Mouse (Mus musculus) gastrocnemius, adult 8-10 months (tissue): ENCODE data around the gene Sec16a. TPM values are rescaled to one million over a fixed set of nuclear protein-coding genes. Genes with fewer than 3 reads are reported as not detected.
A peak's percentile ranks its signal among the peaks of the same experiment; 100 is the strongest.

Experiments
- DNase-seq, 2 experiments: peaks; one replicate each; pipeline ENCODE4 v3.0.0; 2022; ENCODE audit warnings: low spot score in 2 of 2
- total RNA-seq, 4 experiments: library from RNA; stranded (reverse); gene quantifications; 2 replicates each; pipeline ENCODE4 v1.2.4; 2022

Sec16a gene
- total RNA-seq, result 10 to 100 TPM; 22.2 to 26.6 (median 24.3) TPM

GRCm38 (mm10) chr2:26444946-26445665, at the start of gene Sec16a:
TSS of gene Sec16a (minus strand) at chr2:26445216.
- DNase-seq, result peak; percentile 100

- no peak for DNase-seq
These were observed 49.4 kb upstream of the Sec16a start for GRCm38 (mm10) chr2:26494396-26494795.

- no peak for DNase-seq
These were observed 48.2 kb upstream of the Sec16a start for GRCm38 (mm10) chr2:26493021-26493781.

- no peak for DNase-seq
These were observed 45.8 kb upstream of the Sec16a start for GRCm38 (mm10) chr2:26490760-26491301.

GRCm38 (mm10) chr2:26488535-26489135, 43.6 kb upstream of the Sec16a start:
- DNase-seq, result no peak

GRCm38 (mm10) chr2:26487322-26488021, 42.5 kb upstream of the Sec16a start:
- no peak for DNase-seq

GRCm38 (mm10) chr2:26486835-26487321, 41.9 kb upstream of the Sec16a start:
- DNase-seq, result no peak

GRCm38 (mm10) chr2:26486264-26486810, 41.3 kb upstream of the Sec16a start:
- DNase-seq, result no peak

GRCm38 (mm10) chr2:26485710-26486109, 40.7 kb upstream of the Sec16a start:
- DNase-seq, result no peak

GRCm38 (mm10) chr2:26485278-26485677, 40.3 kb upstream of the Sec16a start:
- DNase-seq, result no peak

GRCm38 (mm10) chr2:26484169-26484568, 39.2 kb upstream of the Sec16a start:
- DNase-seq, result no peak

GRCm38 (mm10) chr2:26483230-26483869, 38.3 kb upstream of the Sec16a start:
- no peak for DNase-seq

- DNase-seq, result no peak
These were observed 37.8 kb upstream of the Sec16a start for GRCm38 (mm10) chr2:26482824-26483223.

GRCm38 (mm10) chr2:26481724-26482495, 36.9 kb upstream of the Sec16a start:
- DNase-seq, result no peak

- DNase-seq, result no peak
These were observed 35.9 kb upstream of the Sec16a start for GRCm38 (mm10) chr2:26480911-26481310.

- DNase-seq, result no peak
These were observed 33.7 kb upstream of the Sec16a start for GRCm38 (mm10) chr2:26478685-26479205.

- no peak for DNase-seq
These were observed 32.9 kb upstream of the Sec16a start for GRCm38 (mm10) chr2:26477911-26478310.

GRCm38 (mm10) chr2:26475505-26476430, 30.8 kb upstream of the Sec16a start:
- no peak for DNase-seq
